Mouse (Mus musculus) heart, embryonic 15.5 days (tissue): Measurements from ENCODE around the gene Fpgs. TPM values are rescaled to one million over a fixed set of nuclear protein-coding genes. Genes with fewer than 3 reads are reported as not detected.

Experiments used
- ATAC-seq: fragments of 200-750 bp; cut with Nextera tagmentation; replicated peaks from 2 replicates; pipeline ENCODE4 v1.8.0; 2017; ENCODE audit warnings: low read depth, moderate TSS enrichment; ENCODE audit not compliant: insufficient number of reproducible peaks, insufficient read depth, low FRiP score
- H3K27ac ChIP-seq: fragments of 300-500 bp; sonication (generic); 2 replicates; pipeline ENCODE4 v1.5.1; 2015; ENCODE audit warnings: mild to moderate bottlenecking, inconsistent platforms
- H3K27me3 ChIP-seq: fragments of 300-500 bp; sonication (generic); 2 replicates; pipeline ENCODE4 v1.6.1; 2015; ENCODE audit warnings: inconsistent platforms
- H3K36me3 ChIP-seq: fragments of 300-500 bp; sonication (generic); 2 replicates; pipeline ENCODE4 v1.6.1; 2015; ENCODE audit warnings: mild to moderate bottlenecking, inconsistent platforms
- H3K4me1 ChIP-seq: fragments of 300-500 bp; sonication (generic); replicated peaks from 2 replicates; pipeline ENCODE4 v1.6.1; 2015; ENCODE audit warnings: inconsistent platforms
- H3K4me2 ChIP-seq: fragments of 300-500 bp; sonication (generic); 2 replicates; pipeline ENCODE4 v1.6.1; 2015; ENCODE audit warnings: inconsistent platforms, mild to moderate bottlenecking, moderate library complexity
- H3K4me3 ChIP-seq: fragments of 300-500 bp; sonication (generic); 2 replicates; pipeline ENCODE4 v1.5.1; 2015; ENCODE audit warnings: mild to moderate bottlenecking, inconsistent platforms
- H3K9ac ChIP-seq: fragments of 300-500 bp; sonication (generic); 2 replicates; pipeline ENCODE4 v1.6.1; 2015; ENCODE audit warnings: mild to moderate bottlenecking, inconsistent platforms
- H3K9me3 ChIP-seq: fragments of 300-500 bp; sonication (generic); replicated peaks from 2 replicates; pipeline ENCODE4 v1.6.1; 2016; ENCODE audit warnings: inconsistent platforms
- WGBS: fragments of 180-500 bp; shearing (Covaris S2); methylation state at CpG from one replicate; pipeline ENCODE4 v1.1.7; 2015; ENCODE audit warnings: mixed read lengths; 5-methylcytosine and 5-hydroxymethylcytosine counted together
- microRNA counts: library from miRNA; unstranded; fragments of <30 nt; microRNA quantifications from one replicate; lab custom pipeline; 2016
- microRNA-seq: library from miRNA; unstranded; fragments of <30 nt; microRNA quantifications from one replicate; pipeline ENCODE4, GENCODE M21; 2016
- polyA plus RNA-seq: library from polyadenylated mRNA; unstranded; fragments of >200 nt; fragmentation: Nextera tagmentation; extraction: Ambion mirVana; gene quantifications from 2 replicates; pipeline ENCODE4 v1.2.1, GENCODE M21; 2015

Fpgs gene
- polyA plus RNA-seq, 1 experiment from 2014 or later, result 13.8 TPM

GRCm38 (mm10) chr2:32634277-32635105, 69.5 kb downstream of the Fpgs start:
- Histone ChIP-seq H3K9me3 (no peaks in the 10 kb centered on the region), H3K9ac (no peak overlapping the region), H3K36me3 (peaks cover 24% of the 10 kb centered on the region), H3K27ac (peak overlapping the region; percentile 60), H3K4me2 (no peak overlapping the region), H3K4me3 (no peak overlapping the region), H3K4me1 (peaks cover 35% of the 10 kb centered on the region), H3K27me3 (no peaks in the 10 kb centered on the region)
- no peak for ATAC-seq
- WGBS, result 80% methylated on average over 10 of the region's 10 CpGs

- peaks cover 24% of the 10 kb centered on the region for H3K36me3 ChIP-seq
- no peak overlapping the region for H3K9ac ChIP-seq
- 65% methylated on average over 5 of the region's 5 CpGs for WGBS
- H3K9me3 ChIP-seq, result no peaks in the 10 kb centered on the region
- ATAC-seq, result no peak
- no peak overlapping the region for H3K4me3 ChIP-seq
- H3K4me2 ChIP-seq, result no peak overlapping the region
- peaks cover 43% of the 10 kb centered on the region for H3K4me1 ChIP-seq
- H3K27me3 ChIP-seq, result no peaks in the 10 kb centered on the region
- H3K27ac ChIP-seq, result peak overlapping the region; percentile 60
Observed at GRCm38 (mm10) chr2:32633660-32634059, 70.3 kb downstream of the Fpgs start.

MicroRNAs encoded within 50 kb of the gene (microRNA counts, 519-probe panel; counts per million panel counts)
- microRNA mmu-miR-1954 (lab: Ali Mortazavi, UCI), result not detected
- microRNA mmu-miR-2861 (lab: Ali Mortazavi, UCI), result 2,166 counts per million, percentile 29 among the panel's probes with 10 or more counts

Small RNA genes within 50 kb of the gene (microRNA-seq; reads per million reads assigned to microRNA genes)
- gene Gm47291 (not detected), gene Mir1954 (not detected), gene Mir2861 (not detected), gene Mir3960 (not detected), gene Mir8093 (not detected)

Other genes starting within 250 kb of the Fpgs start
- gene Fam102a, start 168.8 kb downstream of the Fpgs start, polyA plus RNA-seq, result 4.8 and 8.6 TPM in 2 replicates
- gene Dpm2, start 133.3 kb downstream of the Fpgs start, polyA plus RNA-seq, result 62.0 and 71.0 TPM in 2 replicates
- gene Pip5kl1, start 129.3 kb downstream of the Fpgs start, polyA plus RNA-seq, result 0.23 TPM in 1 of 2 replicates, not detected in the other
- 0.08 TPM in 1 of 2 replicates, not detected in the other for gene 9430097D07Rik, start 128.5 kb downstream of the Fpgs start, polyA plus RNA-seq
- gene St6galnac4, start 117.0 kb downstream of the Fpgs start, polyA plus RNA-seq, result 33.5 and 38.7 TPM in 2 replicates
- gene St6galnac6, start 104.4 kb downstream of the Fpgs start, polyA plus RNA-seq, result 28.5 and 29.0 TPM in 2 replicates
- 360 and 390 TPM in 2 replicates for gene Ak1, start 82.4 kb downstream of the Fpgs start, polyA plus RNA-seq
- 144 and 163 TPM in 2 replicates for gene Eng, start 57.5 kb downstream of the Fpgs start, polyA plus RNA-seq
- 45.5 and 66.6 TPM in 2 replicates for gene Cdk9, start 8.9 kb upstream of the Fpgs start, polyA plus RNA-seq
- 25.7 and 33.4 TPM in 2 replicates for gene Sh2d3c, start 16.9 kb upstream of the Fpgs start, polyA plus RNA-seq
- gene 6330409D20Rik, start 36.9 kb upstream of the Fpgs start, polyA plus RNA-seq, result 0.16 TPM in 1 of 2 replicates, not detected in the other
- 31.2 and 41.1 TPM in 2 replicates for gene Tor2a, start 53.1 kb upstream of the Fpgs start, polyA plus RNA-seq
- 0.15 and 0.32 TPM in 2 replicates for gene Ttc16, start 71.5 kb upstream of the Fpgs start, polyA plus RNA-seq
- 3.0 and 4.8 TPM in 2 replicates for gene Ptrh1, start 71.6 kb upstream of the Fpgs start, polyA plus RNA-seq
- gene Cfap157, start 80.3 kb upstream of the Fpgs start, polyA plus RNA-seq, result 0.16 and 0.52 TPM in 2 replicates
- gene Stxbp1, start 143.1 kb upstream of the Fpgs start, polyA plus RNA-seq, result 23.8 and 28.3 TPM in 2 replicates
- 43.0 and 57.4 TPM in 2 replicates for gene Fam129b, start 172.0 kb upstream of the Fpgs start, polyA plus RNA-seq